Mouse (Mus musculus): ENCODE measurements around the gene Casp9. TPM values are rescaled to one million over a fixed set of nuclear protein-coding genes. Genes with fewer than 3 reads are reported as not detected.

The Casp9 gene
- polyA plus RNA-seq, 1 experiment from 2014 or later, result 21.1 TPM

Other genes with a start within 250 kb of the Casp9 start
- gene Fblim1, start 187.5 kb upstream of the Casp9 start, polyA plus RNA-seq (2016; fragmentation: Nextera tagmentation; extraction: Ambion mirVana), result 70.1 and 70.6 TPM in 2 replicates
- 0.19 and 0.37 TPM in 2 replicates for gene Tmem82, start 175.0 kb upstream of the Casp9 start, polyA plus RNA-seq (2016; fragmentation: Nextera tagmentation; extraction: Ambion mirVana)
- gene Slc25a34, start 169.8 kb upstream of the Casp9 start, polyA plus RNA-seq (2016; fragmentation: Nextera tagmentation; extraction: Ambion mirVana), result 0.21 and 0.24 TPM in 2 replicates
- 6.1 and 6.2 TPM in 2 replicates for gene Plekhm2, start 128.7 kb upstream of the Casp9 start, polyA plus RNA-seq (2016; fragmentation: Nextera tagmentation; extraction: Ambion mirVana)
- gene Rsc1a1, start 108.0 kb upstream of the Casp9 start, polyA plus RNA-seq (2016; fragmentation: Nextera tagmentation; extraction: Ambion mirVana), result 0.82 TPM in 1 of 2 replicates, not detected in the other
- 24.8 and 24.9 TPM in 2 replicates for gene Ddi2, start 70.2 kb upstream of the Casp9 start, polyA plus RNA-seq (2016; fragmentation: Nextera tagmentation; extraction: Ambion mirVana)
- gene Agmat, start 46.9 kb upstream of the Casp9 start, polyA plus RNA-seq (2016; fragmentation: Nextera tagmentation; extraction: Ambion mirVana), result 0.92 and 1.3 TPM in 2 replicates
- 5.0 and 6.1 TPM in 2 replicates for gene Dnajc16, start 2.7 kb upstream of the Casp9 start, polyA plus RNA-seq (2016; fragmentation: Nextera tagmentation; extraction: Ambion mirVana)
- gene Cela2a, start 32.5 kb downstream of the Casp9 start, polyA plus RNA-seq (2016; fragmentation: Nextera tagmentation; extraction: Ambion mirVana), result not detected in 2 replicates
- not detected in 2 replicates for gene Ctrc, start 52.7 kb downstream of the Casp9 start, polyA plus RNA-seq (2016; fragmentation: Nextera tagmentation; extraction: Ambion mirVana)
- gene Efhd2, start 81.3 kb downstream of the Casp9 start, polyA plus RNA-seq (2016; fragmentation: Nextera tagmentation; extraction: Ambion mirVana), result 119 and 121 TPM in 2 replicates
- gene Fhad1, start 221.5 kb downstream of the Casp9 start, polyA plus RNA-seq (2016; fragmentation: Nextera tagmentation; extraction: Ambion mirVana), result 3.9 and 4.8 TPM in 2 replicates